Mouse (Mus musculus) spleen, adult 2 months (tissue): ENCODE measurements around the gene Ddr2.

Experiments
- CTCF ChIP-seq: fragments of 200-500 bp; IDR thresholded peaks from 2 replicates; pipeline ENCODE4 v1.5.1; 2011; ENCODE audit warnings: mild to moderate bottlenecking, inconsistent platforms; ENCODE audit not compliant: insufficient read depth, insufficient read length, insufficient replicate concordance; ENCODE audit errors: extremely low read depth
- POLR2A ChIP-seq: fragments of 200-500 bp; IDR thresholded peaks from 2 replicates; pipeline ENCODE4 v1.6.1; 2011; ENCODE audit warnings: low read depth, low read length, inconsistent platforms

- TF ChIP-seq POLR2A, result no peak
- TF ChIP-seq CTCF, result no peak
Measured at GRCm38 (mm10) chr1:169977621-169978020, 132.9 kb downstream of the Ddr2 start.
